Mouse (Mus musculus): ENCODE results near the gene Aldh3a2. TPM values are rescaled to one million over a fixed set of nuclear protein-coding genes. Genes with fewer than 3 reads are reported as not detected.

The Aldh3a2 gene
- polyA plus RNA-seq, 1 experiment from 2014 or later, result 25.9 TPM

- Histone ChIP-seq H3K27ac (no peak overlapping the region), H3K4me2 (no peak overlapping the region), H3K4me1 (peaks cover 18% of the 10 kb centered on the region), H3K27me3 (peaks cover 6% of the 10 kb centered on the region), H3K4me3 (no peak overlapping the region), H3K36me3 (no peaks in the 10 kb centered on the region), H3K9ac (no peak overlapping the region), H3K9me3 (no peaks in the 10 kb centered on the region)
- no peak for ATAC-seq (ENCODE audit: insufficient number of reproducible peaks, insufficient read depth, low FRiP score, low TSS enrichment, low read depth)
- WGBS, result 66% methylated on average over 3 of the region's 3 CpGs
These were observed 38.9 kb downstream of the Aldh3a2 start for GRCm38 (mm10) chr11:61228406-61228805.

- H3K9ac ChIP-seq, result no peak overlapping the region
- no peak overlapping the region for H3K4me3 ChIP-seq
- 83% methylated on average over 8 of the region's 8 CpGs for WGBS
- peaks cover 6% of the 10 kb centered on the region for H3K27me3 ChIP-seq
- peaks cover 18% of the 10 kb centered on the region for H3K4me1 ChIP-seq
- H3K27ac ChIP-seq, result no peak overlapping the region
- no peak overlapping the region for H3K4me2 ChIP-seq
- no peaks in the 10 kb centered on the region for H3K9me3 ChIP-seq
- H3K36me3 ChIP-seq, result no peaks in the 10 kb centered on the region
- no peak for ATAC-seq (ENCODE audit: insufficient number of reproducible peaks, insufficient read depth, low FRiP score, low TSS enrichment, low read depth)
These were observed 39.4 kb downstream of the Aldh3a2 start for GRCm38 (mm10) chr11:61227816-61228215.

GRCm38 (mm10) chr11:61225941-61226412 is 41.3 kb downstream of the Aldh3a2 start:
- no peak for ATAC-seq (ENCODE audit: insufficient number of reproducible peaks, insufficient read depth, low FRiP score, low TSS enrichment, low read depth)
- Histone ChIP-seq H3K4me2 (no peak overlapping the region), H3K4me3 (no peak overlapping the region), H3K9me3 (no peaks in the 10 kb centered on the region), H3K9ac (no peak overlapping the region), H3K4me1 (peaks cover 8% of the 10 kb centered on the region; the same call in 1 of the 2 replicates), H3K36me3 (no peaks in the 10 kb centered on the region), H3K27ac (no peak overlapping the region), H3K27me3 (no peaks in the 10 kb centered on the region)
- 72% methylated on average over 6 of the region's 6 CpGs for WGBS

GRCm38 (mm10) chr11:61225511-61225910 is 41.8 kb downstream of the Aldh3a2 start:
- H3K4me1 ChIP-seq, result 0 out of 2 replicates have a peak, but pooled peaks cover 8% of the 10 kb centered on the region
- H3K4me2 ChIP-seq, result no peak overlapping the region
- H3K4me3 ChIP-seq, result no peak overlapping the region
- H3K9me3 ChIP-seq, result no peaks in the 10 kb centered on the region
- no peak overlapping the region for H3K27ac ChIP-seq
- H3K9ac ChIP-seq, result no peak overlapping the region
- ATAC-seq (ENCODE audit: insufficient number of reproducible peaks, insufficient read depth, low FRiP score, low TSS enrichment, low read depth), result no peak
- no peaks in the 10 kb centered on the region for H3K27me3 ChIP-seq
- H3K36me3 ChIP-seq, result no peaks in the 10 kb centered on the region
- 71% methylated on average over 4 of the region's 4 CpGs for WGBS

GRCm38 (mm10) chr11:61224907-61225306 is 42.4 kb downstream of the Aldh3a2 start:
- WGBS, result 82% methylated on average over 10 of the region's 10 CpGs
- Histone ChIP-seq H3K9me3 (no peaks in the 10 kb centered on the region), H3K4me2 (no peak overlapping the region), H3K9ac (no peak overlapping the region), H3K27ac (no peak overlapping the region), H3K4me3 (no peak overlapping the region), H3K4me1 (0 out of 2 replicates have a peak, but pooled peaks cover 8% of the 10 kb centered on the region), H3K36me3 (no peaks in the 10 kb centered on the region), H3K27me3 (no peaks in the 10 kb centered on the region)
- ATAC-seq (ENCODE audit: insufficient number of reproducible peaks, insufficient read depth, low FRiP score, low TSS enrichment, low read depth), result no peak

GRCm38 (mm10) chr11:61224234-61224744 is 43.0 kb downstream of the Aldh3a2 start:
- no peak for ATAC-seq (ENCODE audit: insufficient number of reproducible peaks, insufficient read depth, low FRiP score, low TSS enrichment, low read depth)
- 76% methylated on average over 6 of the region's 6 CpGs for WGBS

GRCm38 (mm10) chr11:61222971-61223745 is 44.1 kb downstream of the Aldh3a2 start:
- Histone ChIP-seq H3K4me3 (no peak overlapping the region), H3K36me3 (no peaks in the 10 kb centered on the region), H3K27ac (no peak overlapping the region), H3K4me1 (0 out of 2 replicates have a peak, but pooled peaks cover 8% of the 10 kb centered on the region), H3K9ac (no peak overlapping the region), H3K27me3 (no peaks in the 10 kb centered on the region), H3K4me2 (no peak overlapping the region), H3K9me3 (no peaks in the 10 kb centered on the region)
- WGBS, result 87% methylated on average over 9 of the region's 9 CpGs
- no peak for ATAC-seq (ENCODE audit: insufficient number of reproducible peaks, insufficient read depth, low FRiP score, low TSS enrichment, low read depth)

More at GRCm38 (mm10) chr11:61224234-61224744, 43.0 kb downstream of the Aldh3a2 start:
- Histone ChIP-seq H3K9ac (no peak overlapping the region), H3K36me3 (no peaks in the 10 kb centered on the region), H3K27ac (no peak overlapping the region), H3K4me1 (0 out of 2 replicates have a peak, but pooled peaks cover 8% of the 10 kb centered on the region), H3K9me3 (no peaks in the 10 kb centered on the region), H3K4me3 (no peak overlapping the region), H3K4me2 (no peak overlapping the region), H3K27me3 (no peaks in the 10 kb centered on the region)

- Histone ChIP-seq H3K9ac (no peak overlapping the region), H3K36me3 (no peaks in the 10 kb centered on the region), H3K27me3 (no peaks in the 10 kb centered on the region), H3K4me1 (0 out of 2 replicates have a peak, but pooled peaks cover 8% of the 10 kb centered on the region), H3K27ac (no peak overlapping the region), H3K4me3 (no peak overlapping the region), H3K4me2 (no peak overlapping the region), H3K9me3 (no peaks in the 10 kb centered on the region)
- no peak for ATAC-seq (ENCODE audit: insufficient number of reproducible peaks, insufficient read depth, low FRiP score, low TSS enrichment, low read depth)
- 40% methylated on average over 1 of the region's 1 CpGs for WGBS
These were observed 45.3 kb downstream of the Aldh3a2 start for GRCm38 (mm10) chr11:61222007-61222406.

GRCm38 (mm10) chr11:61220156-61220881 is 46.9 kb downstream of the Aldh3a2 start:
- H3K4me3 ChIP-seq, result no peak overlapping the region
- H3K4me2 ChIP-seq, result no peak overlapping the region
- H3K9me3 ChIP-seq, result no peaks in the 10 kb centered on the region
- H3K9ac ChIP-seq, result no peak overlapping the region
- no peaks in the 10 kb centered on the region for H3K27me3 ChIP-seq
- WGBS, result 75% methylated on average over 9 of the region's 9 CpGs
- no peak for ATAC-seq (ENCODE audit: insufficient number of reproducible peaks, insufficient read depth, low FRiP score, low TSS enrichment, low read depth)
- no peaks in the 10 kb centered on the region for H3K4me1 ChIP-seq
- no peaks in the 10 kb centered on the region for H3K36me3 ChIP-seq
- no peak overlapping the region for H3K27ac ChIP-seq

GRCm38 (mm10) chr11:61215936-61216335 is 51.3 kb downstream of the Aldh3a2 start:
- Histone ChIP-seq H3K9ac (no peak overlapping the region), H3K4me2 (no peak overlapping the region), H3K4me1 (0 out of 2 replicates have a peak, but pooled peaks cover 2% of the 10 kb centered on the region), H3K27ac (no peak overlapping the region), H3K27me3 (peaks cover 31% of the 10 kb centered on the region), H3K36me3 (no peaks in the 10 kb centered on the region), H3K9me3 (no peaks in the 10 kb centered on the region), H3K4me3 (no peak overlapping the region)
- ATAC-seq (ENCODE audit: insufficient number of reproducible peaks, insufficient read depth, low FRiP score, low TSS enrichment, low read depth), result no peak
- 94% methylated on average over 3 of the region's 3 CpGs for WGBS

GRCm38 (mm10) chr11:61212102-61212501 is 55.2 kb downstream of the Aldh3a2 start:
- 30% methylated on average over 20 of the region's 20 CpGs for WGBS
- Histone ChIP-seq H3K9ac (no peak overlapping the region), H3K4me1 (peaks cover 23% of the 10 kb centered on the region), H3K4me3 (no peak overlapping the region), H3K36me3 (no peaks in the 10 kb centered on the region), H3K4me2 (no peak overlapping the region), H3K27ac (no peak overlapping the region), H3K27me3 (peaks cover 45% of the 10 kb centered on the region), H3K9me3 (no peaks in the 10 kb centered on the region)
- ATAC-seq (ENCODE audit: insufficient number of reproducible peaks, insufficient read depth, low FRiP score, low TSS enrichment, low read depth), result no peak

Measured in embryonic facial prominence, embryonic 13.5 days (tissue).